ENCODE assay signal across 11 mouse cellular contexts in genomic region chr4:148357221-148357621, GRCm38 (mm10).
A peak's percentile ranks its signal among the peaks of the same experiment; 100 is the strongest.
DNase-seq lines count a peak whose midpoint lies in the region.
"Had no signal": no experiment of that assay in that cellular context is flagged by ENCODE, and none has a peak within 500 bp of the region (broad histone marks: within the 10 kb centered on the region; RNA-seq: fewer than 3 reads in every experiment).

No protein-coding gene starts in this region.

- intact Hi-C loops in heart, postnatal 14 days (cut with DNase I) = no loop called here

- peak; percentile 35 to 56 for DNase-seq in cerebellum, adult 18-20 months
- no peak for DNase-seq in cerebellum, adult 11 months
- peak; percentile 29 to 32 for DNase-seq in layer of hippocampus, postnatal 14 days (ENCODE audit: low spot score in 2 of 2)
- DNase-seq in layer of hippocampus, adult 11-12 months (ENCODE audit: low spot score) = no peak
- peak; percentile 15 to 51 for DNase-seq in cerebellum, postnatal 36 days
- DNase-seq in retina, adult 2 months (ENCODE audit: low read depth, low spot score) = peak; percentile 33
- DNase-seq in heart, postnatal 14 days = no peak
- no peak for DNase-seq in c-Kit-positive CD71-positive TER-119-positive erythroid progenitor cells, embryonic 14.5 days (ENCODE audit: low spot score)
- DNase-seq: kidney, adult 18-20 months; kidney, postnatal 36 days; lung, adult 2 months had no signal

Comparison
In these comparisons a context has a peak if more than half of its experiments do, and no peak if none do; other contexts are left out.
1. DNase-seq: peak in cerebellum, adult 18-20 months (2 of 2), layer of hippocampus, postnatal 14 days (2 of 2), cerebellum, postnatal 36 days (2 of 2) and retina, adult 2 months (single experiment); none in cerebellum, adult 11 months (single experiment), layer of hippocampus, adult 11-12 months (single experiment), heart, postnatal 14 days (0 of 2) and c-Kit-positive CD71-positive TER-119-positive erythroid progenitor cells, embryonic 14.5 days (single experiment).